Comparison of ENCODE assay signal across 8 mouse cellular contexts in genomic region chr9:96028818-96029217, GRCm38 (mm10).
A peak's percentile ranks its signal among the peaks of the same experiment; 100 is the strongest.
DNase-seq lines count a peak whose midpoint lies in the region; ATAC-seq and TF ChIP-seq lines count a peak whose summit lies in the region.

No protein-coding gene starts in this region.

- no peaks in the 10 kb centered on the region for H3K4me1 ChIP-seq in forebrain, postnatal 0 days (ENCODE audit: insufficient read depth)
- no peaks in the 10 kb centered on the region for H3K4me1 ChIP-seq in forebrain, embryonic 15.5 days
- no peaks in the 10 kb centered on the region for H3K4me1 ChIP-seq in neural tube, embryonic 15.5 days
- no peaks in the 10 kb centered on the region for H3K4me1 ChIP-seq in lung, embryonic 14.5 days (ENCODE audit: insufficient read depth)

- TF ChIP-seq CTCF in forebrain, postnatal 0 days (IDR thresholded peaks at IDR 0.05; ENCODE audit: low read depth), result peak; percentile 69
- peak; percentile 69 for TF ChIP-seq CTCF in lung, embryonic 14.5 days (IDR thresholded peaks at IDR 0.05; ENCODE audit: low read depth)

- no peak overlapping the region for H3K27ac ChIP-seq in forebrain, postnatal 0 days (ENCODE audit: low read depth, low read length)
- no peak overlapping the region for H3K27ac ChIP-seq in forebrain, embryonic 15.5 days (replicated peaks)
- no peak overlapping the region for H3K27ac ChIP-seq in neural tube, embryonic 15.5 days (replicated peaks)
- H3K27ac ChIP-seq in lung, embryonic 14.5 days (ENCODE audit: low read depth), result no peak overlapping the region

- H3K4me2 ChIP-seq in forebrain, postnatal 0 days (ENCODE audit: low read depth), result no peak overlapping the region
- H3K4me2 ChIP-seq in forebrain, embryonic 15.5 days (replicated peaks), result no peak overlapping the region
- H3K4me2 ChIP-seq in neural tube, embryonic 15.5 days, result no peak overlapping the region
- no peak overlapping the region for H3K4me2 ChIP-seq in lung, embryonic 14.5 days

- H3K9ac ChIP-seq in forebrain, postnatal 0 days, result no peak overlapping the region
- H3K9ac ChIP-seq in forebrain, embryonic 15.5 days (replicated peaks), result no peak overlapping the region
- no peak overlapping the region for H3K9ac ChIP-seq in neural tube, embryonic 15.5 days (replicated peaks)
- H3K9ac ChIP-seq in lung, embryonic 14.5 days, result no peak overlapping the region

- no peak overlapping the region for H3K4me3 ChIP-seq in forebrain, postnatal 0 days (ENCODE audit: low read depth, low read length)
- H3K4me3 ChIP-seq in forebrain, embryonic 15.5 days, result no peak overlapping the region
- H3K4me3 ChIP-seq in neural tube, embryonic 15.5 days (replicated peaks), result no peak overlapping the region
- H3K4me3 ChIP-seq in lung, embryonic 14.5 days (ENCODE audit: low read depth, low read length), result no peak overlapping the region

- H3K36me3 ChIP-seq in forebrain, postnatal 0 days (ENCODE audit: insufficient read depth), result peaks cover 69% of the 10 kb centered on the region
- H3K36me3 ChIP-seq in forebrain, embryonic 15.5 days, result peaks cover 66% of the 10 kb centered on the region
- peaks cover 79% of the 10 kb centered on the region for H3K36me3 ChIP-seq in neural tube, embryonic 15.5 days
- peaks cover 74% of the 10 kb centered on the region for H3K36me3 ChIP-seq in lung, embryonic 14.5 days (ENCODE audit: insufficient read depth)

- H3K27me3 ChIP-seq in forebrain, postnatal 0 days (ENCODE audit: insufficient read depth, low read length), result no peaks in the 10 kb centered on the region
- no peaks in the 10 kb centered on the region for H3K27me3 ChIP-seq in forebrain, embryonic 15.5 days
- H3K27me3 ChIP-seq in neural tube, embryonic 15.5 days (replicated peaks), result no peaks in the 10 kb centered on the region
- no peaks in the 10 kb centered on the region for H3K27me3 ChIP-seq in lung, embryonic 14.5 days (ENCODE audit: insufficient read depth, low read length)

- no peak for ATAC-seq in forebrain, postnatal 0 days
- ATAC-seq in forebrain, embryonic 15.5 days (replicated peaks), result no peak
- ATAC-seq in neural tube, embryonic 15.5 days (ENCODE audit: low FRiP score), result no peak
- no peak for ATAC-seq in lung, embryonic 14.5 days (ENCODE audit: insufficient read depth)

- 41% methylated on average over 1 of the region's 1 CpGs for WGBS in forebrain, postnatal 0 days
- WGBS in forebrain, embryonic 15.5 days, result 48% methylated on average over 1 of the region's 1 CpGs
- WGBS in neural tube, embryonic 15.5 days, result 40% methylated on average over 1 of the region's 1 CpGs
- 43% methylated on average over 1 of the region's 1 CpGs for WGBS in lung, embryonic 14.5 days

- H3K9me3 ChIP-seq in forebrain, postnatal 0 days (ENCODE audit: low read length), result no peaks in the 10 kb centered on the region
- H3K9me3 ChIP-seq in forebrain, embryonic 15.5 days, result no peaks in the 10 kb centered on the region
- no peaks in the 10 kb centered on the region for H3K9me3 ChIP-seq in neural tube, embryonic 15.5 days (replicated peaks)
- no peaks in the 10 kb centered on the region for H3K9me3 ChIP-seq in lung, embryonic 14.5 days (ENCODE audit: low read depth, low read length)

- DNase-seq in forebrain, postnatal 0 days, result peak; percentile 44
- DNase-seq in neural tube, embryonic 10.5 days (ENCODE audit: extremely low spot score, low spot score), result peak; percentile 28
- peak; percentile 45 to 51 for DNase-seq in adrenal gland, postnatal 36 days
- peak; percentile 20 for DNase-seq in fibroblast of lung, adult 2 months (ENCODE audit: low read depth)
- DNase-seq in lung, embryonic 14.5 days, result peak; percentile 69
- DNase-seq in spleen, postnatal 4 days (ENCODE audit: low spot score in 2 of 2), result peak; percentile 41 to 70
